Mouse (Mus musculus) embryonic fibroblast, embryonic 13.5 days (primary cell): ENCODE measurements around the gene Atp13a3.

Experiments used
- CTCF ChIP-seq: IDR thresholded peaks from 2 replicates; pipeline ENCODE4 v1.5.1; 2011; ENCODE audit warnings: mild to moderate bottlenecking, control low read depth, low read length, moderate library complexity, borderline replicate concordance; ENCODE audit not compliant: insufficient read depth
- POLR2A ChIP-seq: IDR thresholded peaks from 2 replicates; pipeline ENCODE4 v1.6.1; 2011; ENCODE audit warnings: low read depth, mild to moderate bottlenecking, control low read depth, low read length, moderate library complexity

- TF ChIP-seq CTCF (no peak), POLR2A (no peak)
Measured at GRCm38 (mm10) chr16:30304236-30304635, 101.5 kb downstream of the Atp13a3 start.
